Mouse (Mus musculus): ENCODE measurements around the gene Mettl13.

GRCm38 (mm10) chr1:162529651-162530050 lies 18.7 kb downstream of the Mettl13 start:
- TF ChIP-seq CTCF (IDR thresholded peaks at IDR 0.05), result peak; percentile 45
- TF ChIP-seq EP300 (IDR thresholded peaks at IDR 0.05), result no peak
